Mouse (Mus musculus) limb, embryonic 13.5 days (tissue): Measurements from ENCODE around the gene Olfr1246. TPM values are rescaled to one million over a fixed set of nuclear protein-coding genes. Genes with fewer than 3 reads are reported as not detected.
"Not testable (repeated sequence)": the region's sequence is repeated elsewhere in the genome, so short reads cannot be mapped to it uniquely, and the experiment has no call there.

Experiments used
- ATAC-seq: fragments of 200-750 bp; cut with Nextera tagmentation; 2 replicates; pipeline ENCODE4 v1.8.0; 2017; ENCODE audit warnings: low read depth, moderate number of reproducible peaks, moderate TSS enrichment; ENCODE audit not compliant: low FRiP score
- H3K27ac ChIP-seq: fragments of 300-500 bp; sonication (generic); 2 replicates; pipeline ENCODE4 v1.5.1; 2015; ENCODE audit warnings: inconsistent platforms, mild to moderate bottlenecking, moderate library complexity
- H3K27me3 ChIP-seq: fragments of 300-500 bp; sonication (generic); 2 replicates; pipeline ENCODE4 v1.6.1; 2015; ENCODE audit warnings: mild to moderate bottlenecking, inconsistent platforms
- H3K36me3 ChIP-seq: fragments of 300-500 bp; sonication (generic); 2 replicates; pipeline ENCODE4 v1.6.1; 2015; ENCODE audit warnings: inconsistent platforms, mild to moderate bottlenecking, moderate library complexity
- H3K4me1 ChIP-seq: fragments of 300-500 bp; sonication (generic); 2 replicates; pipeline ENCODE4 v1.6.1; 2015; ENCODE audit warnings: inconsistent platforms
- H3K4me2 ChIP-seq: fragments of 300-500 bp; sonication (generic); replicated peaks from 2 replicates; pipeline ENCODE4 v1.6.1; 2015; ENCODE audit warnings: inconsistent platforms, mild to moderate bottlenecking, moderate library complexity
- H3K4me3 ChIP-seq: fragments of 300-500 bp; sonication (generic); 2 replicates; pipeline ENCODE4 v1.5.1; 2015; ENCODE audit warnings: moderate library complexity, mild to moderate bottlenecking, inconsistent platforms
- H3K9ac ChIP-seq: fragments of 300-500 bp; sonication (generic); 2 replicates; pipeline ENCODE4 v1.6.1; 2015; ENCODE audit warnings: mild to moderate bottlenecking, inconsistent platforms
- H3K9me3 ChIP-seq: fragments of 300-500 bp; sonication (generic); 2 replicates; pipeline ENCODE4 v1.6.1; 2016; ENCODE audit warnings: inconsistent platforms
- WGBS: fragments of 180-500 bp; shearing (Covaris S2); methylation state at CpG from one replicate; pipeline ENCODE4 v1.1.7; 2015; 5-methylcytosine and 5-hydroxymethylcytosine counted together
- polyA plus RNA-seq: library from polyadenylated mRNA; unstranded; fragments of >200 nt; fragmentation: Nextera tagmentation; extraction: Ambion mirVana; gene quantifications from 2 replicates; pipeline ENCODE4 v1.2.1, GENCODE M21; 2015

Olfr1246 gene
- polyA plus RNA-seq: not detected in 2 replicates

- WGBS: 68% methylated on average over 2 of the region's 2 CpGs
- no peak within 1 kb of the TSS for H3K9ac ChIP-seq
- H3K27ac ChIP-seq: no peak within 1 kb of the TSS
- ATAC-seq: no peak
- H3K4me1 ChIP-seq: no peaks in the 10 kb centered on the region
- no peaks in the 10 kb centered on the region for H3K9me3 ChIP-seq
- no peaks in the 10 kb centered on the region for H3K36me3 ChIP-seq
- H3K4me2 ChIP-seq: no peak within 1 kb of the TSS
- no peaks in the 10 kb centered on the region for H3K27me3 ChIP-seq
- no peak within 1 kb of the TSS for H3K4me3 ChIP-seq
Measured at GRCm38 (mm10) chr2:89593057-89593456, at the start of gene Olfr1246. Gene Olfr1246, minus strand, starts transcription at chr2:89593157.

DNA sequence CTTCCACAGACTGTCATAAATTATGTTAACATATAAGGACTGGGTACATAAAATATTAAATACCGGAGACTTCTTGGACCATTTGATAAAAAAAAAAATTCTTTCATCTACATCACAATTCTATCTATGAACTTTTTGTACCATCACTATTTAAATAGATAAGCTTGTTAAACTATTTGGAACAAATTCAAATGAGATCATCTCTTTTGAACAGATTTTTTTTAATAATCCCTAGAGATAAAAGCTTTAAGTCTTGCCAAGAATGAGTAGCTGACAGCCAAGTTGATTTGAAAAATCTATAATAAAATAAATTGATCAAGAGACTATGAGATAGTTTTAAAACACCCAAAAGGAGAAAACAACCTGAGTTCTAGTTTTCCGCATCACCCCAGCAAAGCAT is 41.9 kb upstream of the Olfr1246 start, which contains the start of gene Olfr1249:
Gene Olfr1249, minus strand, starts transcription at position 101 of the 400 bp plus-strand sequence.
- no peak for ATAC-seq
- no peak within 1 kb of the TSS for H3K4me3 ChIP-seq

DNA sequence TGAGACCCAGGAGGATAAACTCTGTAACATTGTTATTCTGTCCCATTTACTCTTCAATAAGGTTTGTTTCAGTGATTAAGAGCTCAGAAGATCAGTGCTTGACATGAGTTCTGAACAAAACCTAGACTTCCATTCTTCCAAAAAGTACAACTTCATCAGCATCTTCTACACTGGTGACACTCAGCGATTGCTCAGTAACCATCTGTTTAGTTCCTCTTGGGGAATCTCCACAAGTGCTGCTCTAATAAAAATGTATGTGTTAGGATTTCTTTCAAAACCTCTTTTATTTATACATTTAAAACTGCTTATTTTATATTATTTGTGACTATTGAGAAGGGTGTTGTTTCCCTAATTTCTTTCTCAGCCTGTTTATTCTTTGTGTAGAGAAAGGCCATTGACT is 25.2 kb upstream of the Olfr1246 start, which contains the start of gene Olfr1248:
Gene Olfr1248, minus strand, starts transcription at position 101 of the 400 bp plus-strand sequence.
- H3K27ac ChIP-seq, H3K36me3 ChIP-seq, ATAC-seq, H3K4me1 ChIP-seq, H3K9me3 ChIP-seq, H3K9ac ChIP-seq, H3K4me2 ChIP-seq, H3K27me3 ChIP-seq, H3K4me3 ChIP-seq: not testable (repeated sequence)
- WGBS: 98% methylated on average over 1 of the region's 1 CpGs

More for the DNA sequence above, 41.9 kb upstream of the Olfr1246 start, which contains the start of gene Olfr1249:
- no peaks in the 10 kb centered on the region for H3K9me3 ChIP-seq
- H3K27ac ChIP-seq: no peak within 1 kb of the TSS
- H3K36me3 ChIP-seq: no peaks in the 10 kb centered on the region
- no peaks in the 10 kb centered on the region for H3K27me3 ChIP-seq
- no peak within 1 kb of the TSS for H3K9ac ChIP-seq
- H3K4me1 ChIP-seq: no peaks in the 10 kb centered on the region
- 89% methylated on average over 2 of the region's 2 CpGs for WGBS
- no peak within 1 kb of the TSS for H3K4me2 ChIP-seq

DNA sequence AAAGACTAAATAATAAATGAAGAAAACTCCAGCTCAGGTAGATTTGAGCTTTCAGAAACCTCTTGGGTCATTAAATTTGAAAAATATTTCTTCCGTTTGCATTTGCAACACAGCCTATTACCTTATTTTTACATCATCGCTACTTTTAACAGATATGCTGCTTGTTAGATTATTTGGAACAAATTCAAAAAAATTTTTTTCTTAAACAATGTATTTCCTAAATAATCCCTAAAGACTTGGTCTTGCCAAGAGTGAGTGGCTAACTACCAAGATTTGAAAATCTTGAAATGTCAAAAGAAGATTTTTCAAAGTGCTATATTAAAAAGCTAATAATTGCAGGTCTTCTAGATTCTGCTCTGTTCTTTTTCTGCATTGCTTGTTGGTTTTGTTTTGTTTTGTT is 21.1 kb upstream of the Olfr1246 start, which contains the start of gene Olfr1247:
Gene Olfr1247, minus strand, starts transcription at position 101 of the 400 bp plus-strand sequence.
- ATAC-seq: no peak
- Histone ChIP-seq H3K4me2 (no peak within 1 kb of the TSS), H3K4me3 (no peak within 1 kb of the TSS), H3K27ac (no peak within 1 kb of the TSS), H3K9me3 (no peaks in the 10 kb centered on the region), H3K9ac (no peak within 1 kb of the TSS), H3K4me1 (no peaks in the 10 kb centered on the region), H3K27me3 (no peaks in the 10 kb centered on the region), H3K36me3 (no peaks in the 10 kb centered on the region)
- WGBS: 87% methylated on average over 2 of the region's 2 CpGs

- H3K9me3 ChIP-seq: no peaks in the 10 kb centered on the region
- no peaks in the 10 kb centered on the region for H3K4me1 ChIP-seq
- 88% methylated on average over 1 of the region's 1 CpGs for WGBS
- H3K4me3 ChIP-seq: no peak within 1 kb of the TSS
- H3K27me3 ChIP-seq: no peaks in the 10 kb centered on the region
- no peak within 1 kb of the TSS for H3K4me2 ChIP-seq
- no peaks in the 10 kb centered on the region for H3K36me3 ChIP-seq
- no peak within 1 kb of the TSS for H3K27ac ChIP-seq
- ATAC-seq: no peak
- H3K9ac ChIP-seq: no peak within 1 kb of the TSS
Measured at GRCm38 (mm10) chr2:89578347-89578746, 14.6 kb downstream of the Olfr1246 start, which contains the start of gene Olfr1245. Gene Olfr1245, minus strand, starts transcription at chr2:89578447.

GRCm38 (mm10) chr2:89562706-89563105 is 30.3 kb downstream of the Olfr1246 start:
- peaks cover 10% of the 10 kb centered on the region for H3K9me3 ChIP-seq
- not testable (repeated sequence) for ATAC-seq, H3K4me3 ChIP-seq, H3K27me3 ChIP-seq, H3K36me3 ChIP-seq, H3K4me1 ChIP-seq, H3K9ac ChIP-seq, H3K4me2 ChIP-seq, H3K27ac ChIP-seq
- WGBS: 54% methylated on average over 2 of the region's 2 CpGs

DNA sequence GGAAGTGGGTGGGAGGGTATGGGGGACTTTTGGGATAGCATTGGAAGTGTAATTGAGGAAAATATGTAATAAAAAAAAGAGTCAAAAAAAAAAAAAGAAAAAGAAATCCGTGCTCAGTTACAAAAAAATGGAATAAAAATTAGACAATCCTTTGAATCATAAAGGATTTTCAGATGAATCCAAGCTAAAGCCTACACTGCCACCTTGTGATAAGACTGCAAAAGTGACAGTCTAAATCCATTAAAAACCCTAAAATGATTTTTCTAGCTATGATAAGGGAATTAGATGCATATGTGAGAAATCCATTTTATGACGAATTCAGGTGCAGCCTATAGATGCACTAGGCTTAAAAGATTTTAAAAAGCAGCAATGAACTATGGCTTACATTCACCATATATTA is 48.4 kb downstream of the Olfr1246 start:
- H3K9me3 ChIP-seq: no peaks in the 10 kb centered on the region
- H3K4me2 ChIP-seq: no peak overlapping the region
- no peaks in the 10 kb centered on the region for H3K4me1 ChIP-seq
- no peak overlapping the region for H3K27ac ChIP-seq
- H3K36me3 ChIP-seq: no peaks in the 10 kb centered on the region
- WGBS: 58% methylated on average over 2 of the region's 2 CpGs
- no peak overlapping the region for H3K4me3 ChIP-seq
- no peak overlapping the region for H3K9ac ChIP-seq
- no peak for ATAC-seq
- no peaks in the 10 kb centered on the region for H3K27me3 ChIP-seq

DNA sequence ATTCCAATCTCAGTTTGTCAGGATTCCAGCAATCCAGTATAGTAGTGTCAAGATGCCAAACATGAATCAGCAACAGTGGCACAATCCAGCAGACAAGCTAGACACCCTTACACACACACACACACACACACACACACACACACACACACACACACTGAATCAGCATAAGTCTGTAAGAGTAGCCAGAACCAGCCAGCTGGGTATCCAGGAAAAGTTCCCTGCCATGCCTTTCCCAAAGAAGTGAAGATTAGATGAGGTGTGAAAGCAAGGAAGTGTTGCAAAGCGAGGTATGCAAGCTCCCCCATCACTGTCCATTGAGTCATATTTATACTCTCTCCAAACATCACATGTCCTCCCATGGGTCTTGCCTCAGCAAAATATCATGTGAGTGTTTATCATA is 53.0 kb downstream of the Olfr1246 start:
- Histone ChIP-seq H3K4me1 (no peaks in the 10 kb centered on the region), H3K27me3 (no peaks in the 10 kb centered on the region), H3K9me3 (no peaks in the 10 kb centered on the region), H3K27ac (no peak overlapping the region), H3K36me3 (no peaks in the 10 kb centered on the region), H3K4me2 (no peak overlapping the region), H3K4me3 (no peak overlapping the region), H3K9ac (no peak overlapping the region)
- WGBS: 78% methylated on average over 1 of the region's 1 CpGs
- no peak for ATAC-seq

Other genes starting within 250 kb of the Olfr1246 start
- not detected in 2 replicates for gene Olfr1234, start 228.3 kb downstream of the Olfr1246 start, polyA plus RNA-seq
- gene Olfr1238, start 183.5 kb downstream of the Olfr1246 start, polyA plus RNA-seq: not detected in 2 replicates
- gene Olfr1239, start 172.8 kb downstream of the Olfr1246 start, polyA plus RNA-seq: not detected in 2 replicates
- gene Olfr1240, start 150.2 kb downstream of the Olfr1246 start, polyA plus RNA-seq: not detected in 2 replicates
- gene Olfr1241, start 106.0 kb downstream of the Olfr1246 start, polyA plus RNA-seq: not detected in 2 replicates
- not detected in 2 replicates for gene Olfr1242, start 94.8 kb downstream of the Olfr1246 start, polyA plus RNA-seq
- gene Olfr1243, start 61.7 kb downstream of the Olfr1246 start, polyA plus RNA-seq: not detected in 2 replicates
- gene Olfr1245, start 14.7 kb downstream of the Olfr1246 start, polyA plus RNA-seq: not detected in 2 replicates
- gene Olfr1247, start 21.0 kb upstream of the Olfr1246 start, polyA plus RNA-seq: not detected in 2 replicates
- not detected in 2 replicates for gene Olfr1248, start 25.1 kb upstream of the Olfr1246 start, polyA plus RNA-seq
- gene Olfr1249, start 41.8 kb upstream of the Olfr1246 start, polyA plus RNA-seq: not detected in 2 replicates
- not detected in 2 replicates for gene Olfr1250, start 68.3 kb upstream of the Olfr1246 start, polyA plus RNA-seq
- gene Olfr1251, start 78.8 kb upstream of the Olfr1246 start, polyA plus RNA-seq: not detected in 2 replicates
- gene Olfr1252, start 131.9 kb upstream of the Olfr1246 start, polyA plus RNA-seq: not detected in 2 replicates
- gene Olfr1253, start 163.9 kb upstream of the Olfr1246 start, polyA plus RNA-seq: not detected in 2 replicates
- not detected in 2 replicates for gene Olfr1254, start 200.5 kb upstream of the Olfr1246 start, polyA plus RNA-seq
- not detected in 2 replicates for gene Olfr1255, start 218.9 kb upstream of the Olfr1246 start, polyA plus RNA-seq
- gene Olfr1256, start 248.4 kb upstream of the Olfr1246 start, polyA plus RNA-seq: not detected in 2 replicates